Mouse (Mus musculus) embryonic facial prominence, embryonic 11.5 days (tissue): Measurements from ENCODE around the gene Lcat. TPM values are rescaled to one million over a fixed set of nuclear protein-coding genes. Genes with fewer than 3 reads are reported as not detected.

Source experiments
- ATAC-seq: fragments of 200-750 bp; cut with Nextera tagmentation; replicated peaks from 2 replicates; pipeline ENCODE4 v1.8.0; 2017; ENCODE audit warnings: low read depth; ENCODE audit not compliant: insufficient number of reproducible peaks, low FRiP score, low TSS enrichment
- DNase-seq: peaks from one replicate; pipeline ENCODE4 v3.0.0-alpha.2; 2015; ENCODE audit warnings: low spot score
- H3K27ac ChIP-seq: fragments of 300-500 bp; sonication (generic); replicated peaks from 2 replicates; pipeline ENCODE4 v1.5.1; 2014; ENCODE audit warnings: mild to moderate bottlenecking, low read depth, low read length, control low read depth
- H3K27me3 ChIP-seq: fragments of 300-500 bp; sonication (generic); 2 replicates; pipeline ENCODE4 v1.6.1; 2014; ENCODE audit warnings: mild to moderate bottlenecking, low read length, moderate library complexity, mixed read lengths; ENCODE audit not compliant: control insufficient read depth, insufficient read depth
- H3K36me3 ChIP-seq: fragments of 300-500 bp; sonication (generic); replicated peaks from 2 replicates; pipeline ENCODE4 v1.6.1; 2014; ENCODE audit warnings: low read depth, mild to moderate bottlenecking, low read length, moderate library complexity, mixed read lengths; ENCODE audit not compliant: control insufficient read depth, insufficient read depth
- H3K4me1 ChIP-seq: fragments of 300-500 bp; sonication (generic); 2 replicates; pipeline ENCODE4 v1.6.1; 2014; ENCODE audit warnings: low read length, mixed read lengths; ENCODE audit not compliant: control insufficient read depth, insufficient read depth
- H3K4me2 ChIP-seq: fragments of 300-500 bp; sonication (generic); 2 replicates; pipeline ENCODE4 v1.6.1; 2014; ENCODE audit warnings: low read depth, mild to moderate bottlenecking, control low read depth, low read length, moderate library complexity
- H3K4me3 ChIP-seq: fragments of 300-500 bp; sonication (generic); 2 replicates; pipeline ENCODE4 v1.5.1; 2014; ENCODE audit warnings: low read depth, low read length, control low read depth
- H3K9ac ChIP-seq: fragments of 300-500 bp; sonication (generic); replicated peaks from 2 replicates; pipeline ENCODE4 v1.6.1; 2014; ENCODE audit warnings: mild to moderate bottlenecking, control low read depth, low read length
- H3K9me3 ChIP-seq: fragments of 300-500 bp; sonication (generic); replicated peaks from 2 replicates; pipeline ENCODE4 v1.6.1; 2016; ENCODE audit warnings: mild to moderate bottlenecking, low read length, inconsistent platforms, mixed read lengths; ENCODE audit not compliant: control insufficient read depth
- WGBS: fragments of 180-500 bp; shearing (Covaris S2); extraction: QIAGEN DNeasy Blood & Tissue Kit; methylation state at CpG from one replicate; pipeline ENCODE4 v1.1.7; 2014; 5-methylcytosine and 5-hydroxymethylcytosine counted together
- polyA plus RNA-seq: library from polyadenylated mRNA; unstranded; fragments of >200 nt; fragmentation: Nextera tagmentation; extraction: Ambion mirVana; gene quantifications from 2 replicates; pipeline ENCODE4 v1.2.1, GENCODE M21; 2014

Lcat gene
- polyA plus RNA-seq, 1 experiment from 2014 or later: 1.1 TPM

DNA sequence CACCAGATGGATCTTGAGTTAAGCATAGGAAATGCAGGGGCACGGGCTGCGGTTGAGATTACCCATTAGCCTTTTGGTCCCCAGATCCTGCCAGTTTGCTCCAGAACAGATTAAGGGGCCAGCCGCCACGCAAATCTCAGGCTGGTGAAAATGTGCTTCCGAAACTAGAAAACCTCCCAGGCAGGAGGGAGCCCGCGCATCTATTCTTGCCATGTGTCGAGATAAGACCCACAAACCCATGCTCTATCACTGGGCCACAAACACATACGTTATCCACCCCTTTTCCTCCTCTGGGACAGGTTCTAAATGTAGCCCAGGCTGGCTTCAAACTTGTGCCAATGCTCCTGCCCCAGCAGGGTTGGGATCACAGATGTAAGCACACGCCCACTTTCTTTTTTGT, 18.4 kb upstream of the Lcat start:
- no peaks in the 10 kb centered on the region for H3K27me3 ChIP-seq
- H3K4me3 ChIP-seq: no peak overlapping the region
- 90% methylated on average over 10 of the region's 10 CpGs for WGBS
- no peak overlapping the region for H3K27ac ChIP-seq
- no peak overlapping the region for H3K9ac ChIP-seq
- H3K9me3 ChIP-seq: no peaks in the 10 kb centered on the region
- DNase-seq (no peak), ATAC-seq (no peak)
- H3K36me3 ChIP-seq: no peaks in the 10 kb centered on the region; the same call in 1 of the 2 replicates
- peaks cover 8% of the 10 kb centered on the region; the same call in 1 of the 2 replicates for H3K4me1 ChIP-seq
- no peak overlapping the region for H3K4me2 ChIP-seq

GRCm38 (mm10) chr8:105961101-105961500, 17.9 kb upstream of the Lcat start:
- H3K27ac ChIP-seq: no peak overlapping the region
- no peaks in the 10 kb centered on the region for H3K27me3 ChIP-seq
- DNase-seq (no peak), ATAC-seq (no peak)
- H3K4me1 ChIP-seq: peaks cover 8% of the 10 kb centered on the region; the same call in 1 of the 2 replicates
- no peak overlapping the region for H3K9ac ChIP-seq
- no peak overlapping the region for H3K4me2 ChIP-seq
- H3K9me3 ChIP-seq: no peaks in the 10 kb centered on the region
- no peak overlapping the region for H3K4me3 ChIP-seq
- WGBS: 78% methylated on average over 14 of the region's 14 CpGs
- no peaks in the 10 kb centered on the region; the same call in 1 of the 2 replicates for H3K36me3 ChIP-seq

DNA sequence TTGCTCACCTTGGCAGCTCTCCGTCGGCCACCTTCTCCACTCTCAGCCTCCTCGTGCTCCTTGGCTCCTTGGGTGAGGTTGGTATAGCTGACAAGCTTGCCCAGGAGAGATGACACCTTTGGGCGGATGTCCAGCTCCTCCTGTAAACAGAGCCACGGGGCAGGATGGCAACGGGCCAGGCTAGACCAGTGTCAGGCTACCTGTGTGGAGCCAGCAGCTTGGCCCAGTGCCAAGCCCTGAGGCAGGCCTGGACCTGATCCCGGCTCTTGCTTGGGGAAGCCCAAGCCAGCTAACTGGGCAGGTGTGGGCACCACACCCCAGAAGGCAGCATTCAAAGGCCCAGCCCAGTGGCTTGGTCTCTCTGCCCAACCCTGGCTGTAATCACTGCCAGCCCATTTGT, 16.2 kb upstream of the Lcat start:
- Histone ChIP-seq H3K36me3 (no peaks in the 10 kb centered on the region; the same call in 1 of the 2 replicates), H3K9ac (no peak overlapping the region), H3K4me1 (peaks cover under 1% of the 10 kb centered on the region; the same call in 1 of the 2 replicates), H3K9me3 (no peaks in the 10 kb centered on the region), H3K4me3 (no peak overlapping the region), H3K27ac (no peak overlapping the region), H3K4me2 (no peak overlapping the region), H3K27me3 (no peaks in the 10 kb centered on the region)
- DNase-seq (no peak), ATAC-seq (no peak)
- 88% methylated on average over 7 of the region's 7 CpGs for WGBS

GRCm38 (mm10) chr8:105957813-105958212, 14.6 kb upstream of the Lcat start:
- no peak overlapping the region for H3K9ac ChIP-seq
- H3K36me3 ChIP-seq: no peaks in the 10 kb centered on the region; the same call in 1 of the 2 replicates
- no peak for DNase-seq
- H3K9me3 ChIP-seq: no peaks in the 10 kb centered on the region
- 51% methylated on average over 3 of the region's 4 CpGs for WGBS
- H3K27ac ChIP-seq: no peak overlapping the region
- H3K4me1 ChIP-seq: no peaks in the 10 kb centered on the region
- ATAC-seq: no peak
- no peaks in the 10 kb centered on the region for H3K27me3 ChIP-seq
- H3K4me3 ChIP-seq: no peak overlapping the region
- H3K4me2 ChIP-seq: no peak overlapping the region

- no peak overlapping the region for H3K4me3 ChIP-seq
- H3K9ac ChIP-seq: no peak overlapping the region
- no peaks in the 10 kb centered on the region for H3K9me3 ChIP-seq
- H3K4me2 ChIP-seq: no peak overlapping the region
- no peaks in the 10 kb centered on the region; the same call in 1 of the 2 replicates for H3K36me3 ChIP-seq
- DNase-seq (no peak), ATAC-seq (no peak)
- WGBS: 91% methylated on average over 4 of the region's 4 CpGs
- no peaks in the 10 kb centered on the region for H3K27me3 ChIP-seq
- no peak overlapping the region for H3K27ac ChIP-seq
- no peaks in the 10 kb centered on the region for H3K4me1 ChIP-seq
Measured at GRCm38 (mm10) chr8:105956556-105956955, 13.4 kb upstream of the Lcat start.

GRCm38 (mm10) chr8:105951057-105951659, 8.0 kb upstream of the Lcat start:
- Histone ChIP-seq H3K9ac (no peak overlapping the region), H3K4me2 (no peak overlapping the region), H3K4me1 (no peaks in the 10 kb centered on the region), H3K36me3 (no peaks in the 10 kb centered on the region; the same call in none of the 2 replicates), H3K27ac (no peak overlapping the region), H3K4me3 (no peak overlapping the region), H3K9me3 (no peaks in the 10 kb centered on the region), H3K27me3 (no peaks in the 10 kb centered on the region)
- ATAC-seq: no peak
- 19% methylated on average over 7 of the region's 7 CpGs for WGBS
- no peak for DNase-seq

DNA sequence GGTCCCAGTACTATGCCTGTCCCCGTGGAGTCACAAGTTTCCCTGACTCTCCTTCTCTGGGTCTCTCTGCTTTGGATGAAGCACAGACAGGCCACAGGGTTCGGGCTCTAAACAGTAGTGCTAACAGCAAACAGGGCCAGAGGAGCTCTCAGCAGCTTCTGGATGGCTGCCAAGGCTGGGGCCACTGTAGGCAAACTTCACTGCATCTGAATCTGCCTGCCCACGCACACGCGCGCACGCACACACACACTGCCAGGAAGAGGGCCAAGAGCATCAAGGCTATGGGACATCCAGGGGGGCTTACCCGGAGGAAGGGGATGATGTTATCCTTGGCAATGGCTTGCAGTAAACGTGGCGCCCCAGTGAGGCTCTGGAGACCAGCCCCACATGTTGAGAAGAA, 6.2 kb upstream of the Lcat start:
- ATAC-seq: no peak
- H3K4me3 ChIP-seq: no peak overlapping the region
- H3K27me3 ChIP-seq: no peaks in the 10 kb centered on the region
- WGBS: 90% methylated on average over 10 of the region's 10 CpGs
- DNase-seq: no peak
- H3K36me3 ChIP-seq: peaks cover 5% of the 10 kb centered on the region
- no peaks in the 10 kb centered on the region for H3K4me1 ChIP-seq
- no peak overlapping the region for H3K4me2 ChIP-seq
- H3K27ac ChIP-seq: no peak overlapping the region
- no peaks in the 10 kb centered on the region for H3K9me3 ChIP-seq
- no peak overlapping the region for H3K9ac ChIP-seq

- Histone ChIP-seq H3K9ac (no peak overlapping the region), H3K4me2 (no peak overlapping the region), H3K9me3 (no peaks in the 10 kb centered on the region), H3K27me3 (no peaks in the 10 kb centered on the region), H3K27ac (no peak overlapping the region), H3K36me3 (peaks cover 7% of the 10 kb centered on the region), H3K4me3 (no peak overlapping the region), H3K4me1 (no peaks in the 10 kb centered on the region; the same call in 1 of the 2 replicates)
- no peak for DNase-seq
- 97% methylated on average over 5 of the region's 5 CpGs for WGBS
- no peak for ATAC-seq
Measured at GRCm38 (mm10) chr8:105942542-105942941, 640 bp downstream of the Lcat start.
